Mouse (Mus musculus): ENCODE data around the gene Ampd2. TPM values are rescaled to one million over a fixed set of nuclear protein-coding genes. Genes with fewer than 3 reads are reported as not detected.

The Ampd2 gene
- total and polyA plus RNA-seq, 2 experiments from 2014 or later = 58.8 to 79.8 TPM

DNA sequence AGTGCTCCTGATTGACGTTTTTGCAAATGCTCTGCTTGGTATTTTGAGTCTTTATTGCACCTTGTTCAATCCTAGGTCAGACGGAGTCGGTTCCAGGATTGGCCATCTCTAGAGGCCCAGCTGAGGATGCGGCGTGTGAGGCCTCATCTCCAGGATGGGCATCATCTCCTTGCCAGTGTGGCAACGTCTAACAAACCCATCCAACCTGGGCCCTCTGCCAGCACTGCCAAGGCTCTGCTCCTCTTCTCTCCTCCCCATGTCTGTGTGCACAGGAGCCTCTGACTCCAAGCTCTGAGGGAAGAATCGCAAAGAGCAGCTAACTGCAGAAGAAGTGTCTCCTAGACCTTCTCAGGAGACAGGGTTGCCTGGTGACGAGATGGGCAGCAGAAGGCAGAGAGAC is 23.8 kb downstream of the Ampd2 start:
- H3K9ac ChIP-seq (replicated peaks; ENCODE audit: low read length, poor library complexity, severe bottlenecking) = no peak overlapping the region
- H3K27me3 ChIP-seq (ENCODE audit: insufficient read depth, low read length) = no peaks in the 10 kb centered on the region
- TF ChIP-seq CTCF (IDR thresholded peaks at IDR 0.05) = no peak
- H3K4me1 ChIP-seq (ENCODE audit: insufficient read depth, low read length) = no peaks in the 10 kb centered on the region
- H3K36me3 ChIP-seq (ENCODE audit: insufficient read depth, low read length) = no peaks in the 10 kb centered on the region
- H3K27ac ChIP-seq (ENCODE audit: low read depth, low read length) = no peak overlapping the region
- DNase-seq (ENCODE audit: low spot score) (no peak), ATAC-seq (ENCODE audit: low FRiP score) (no peak)
- H3K9me3 ChIP-seq (ENCODE audit: low read length) = no peaks in the 10 kb centered on the region
- no peak overlapping the region for H3K4me2 ChIP-seq (ENCODE audit: low read depth, low read length, poor library complexity, severe bottlenecking)
- 79% methylated on average over 8 of the region's 8 CpGs for WGBS
- H3K4me3 ChIP-seq (ENCODE audit: low read depth, low read length) = no peak overlapping the region

GRCm38 (mm10) chr3:108061420-108061819 is 25.0 kb downstream of the Ampd2 start:
- no peaks in the 10 kb centered on the region for H3K9me3 ChIP-seq (ENCODE audit: low read length)
- no peaks in the 10 kb centered on the region for H3K4me1 ChIP-seq (ENCODE audit: insufficient read depth, low read length)
- no peaks in the 10 kb centered on the region for H3K36me3 ChIP-seq (ENCODE audit: insufficient read depth, low read length)
- H3K27me3 ChIP-seq (ENCODE audit: insufficient read depth, low read length) = no peaks in the 10 kb centered on the region
- no peak overlapping the region for H3K4me3 ChIP-seq (ENCODE audit: low read depth, low read length)
- no peak overlapping the region for H3K9ac ChIP-seq (replicated peaks; ENCODE audit: low read length, poor library complexity, severe bottlenecking)
- H3K4me2 ChIP-seq (ENCODE audit: low read depth, low read length, poor library complexity, severe bottlenecking) = no peak overlapping the region
- ATAC-seq (ENCODE audit: low FRiP score) (no peak), DNase-seq (ENCODE audit: low spot score) (peak; percentile 87)
- H3K27ac ChIP-seq (ENCODE audit: low read depth, low read length) = no peak overlapping the region
- 20% methylated on average over 7 of the region's 7 CpGs for WGBS
- peak; percentile 84 for TF ChIP-seq CTCF (IDR thresholded peaks at IDR 0.05)

DNA sequence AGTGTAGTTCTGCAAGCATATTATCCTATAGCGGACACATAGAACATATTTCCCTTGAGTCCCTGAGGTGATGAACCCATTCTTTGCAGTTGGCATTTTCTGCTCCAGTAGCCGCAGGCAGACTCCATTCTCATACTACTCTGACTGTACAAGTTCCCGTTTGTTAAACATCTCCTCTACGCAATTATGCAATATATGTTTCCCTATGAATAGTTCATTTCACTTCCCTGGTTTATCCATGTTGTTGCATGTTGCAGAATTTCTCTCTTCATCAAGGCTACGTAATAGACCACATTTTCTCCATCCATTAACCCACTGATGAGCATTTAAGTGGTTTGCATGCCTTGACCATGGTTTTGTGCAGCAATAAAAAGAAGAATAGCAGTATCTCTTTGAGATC is 36.0 kb downstream of the Ampd2 start:
- Histone ChIP-seq H3K4me2 (ENCODE audit: low read depth, low read length, poor library complexity, severe bottlenecking) (no peak overlapping the region), H3K9ac (replicated peaks; ENCODE audit: low read length, poor library complexity, severe bottlenecking) (no peak overlapping the region), H3K36me3 (ENCODE audit: insufficient read depth, low read length) (no peaks in the 10 kb centered on the region), H3K27ac (ENCODE audit: low read depth, low read length) (no peak overlapping the region), H3K27me3 (ENCODE audit: insufficient read depth, low read length) (no peaks in the 10 kb centered on the region), H3K9me3 (ENCODE audit: low read length) (no peaks in the 10 kb centered on the region), H3K4me3 (ENCODE audit: low read depth, low read length) (no peak overlapping the region), H3K4me1 (ENCODE audit: insufficient read depth, low read length) (no peaks in the 10 kb centered on the region)
- DNase-seq (ENCODE audit: low spot score) (no peak), ATAC-seq (ENCODE audit: low FRiP score) (no peak)
- 88% methylated on average over 5 of the region's 5 CpGs for WGBS
- TF ChIP-seq CTCF (IDR thresholded peaks at IDR 0.05) = no peak

DNA sequence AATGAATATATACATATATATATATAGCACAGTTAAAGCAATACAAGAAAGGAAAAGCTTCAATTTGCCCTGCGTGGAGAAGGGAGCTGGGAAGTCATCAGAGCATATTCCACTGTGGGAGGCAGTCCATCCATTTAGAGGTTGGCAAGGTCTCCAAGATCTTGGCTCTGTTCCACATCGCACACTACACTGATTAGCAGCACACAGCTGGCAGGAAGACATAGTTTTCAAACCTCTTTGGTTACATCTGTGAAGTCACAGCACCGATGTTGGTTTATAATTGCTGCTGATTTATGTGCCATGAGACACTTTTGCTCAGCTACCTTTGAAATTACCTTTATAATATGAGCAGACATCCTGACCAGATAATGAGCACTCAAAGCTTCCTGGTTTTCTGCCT is 38.1 kb downstream of the Ampd2 start:
- WGBS = 81% methylated on average over 3 of the region's 3 CpGs
- no peaks in the 10 kb centered on the region for H3K36me3 ChIP-seq (ENCODE audit: insufficient read depth, low read length)
- no peak for ATAC-seq (ENCODE audit: low FRiP score)
- H3K9ac ChIP-seq (replicated peaks; ENCODE audit: low read length, poor library complexity, severe bottlenecking) = no peak overlapping the region
- no peaks in the 10 kb centered on the region for H3K27me3 ChIP-seq (ENCODE audit: insufficient read depth, low read length)
- H3K4me2 ChIP-seq (ENCODE audit: low read depth, low read length, poor library complexity, severe bottlenecking) = no peak overlapping the region
- peak; percentile 19 for DNase-seq (ENCODE audit: low spot score)
- H3K27ac ChIP-seq (ENCODE audit: low read depth, low read length) = no peak overlapping the region
- H3K4me1 ChIP-seq (ENCODE audit: insufficient read depth, low read length) = no peaks in the 10 kb centered on the region
- H3K9me3 ChIP-seq (ENCODE audit: low read length) = no peaks in the 10 kb centered on the region
- no peak overlapping the region for H3K4me3 ChIP-seq (ENCODE audit: low read depth, low read length)
- TF ChIP-seq CTCF (IDR thresholded peaks at IDR 0.05) = no peak

GRCm38 (mm10) chr3:108046944-108047655 is 39.4 kb downstream of the Ampd2 start:
- ATAC-seq (ENCODE audit: low FRiP score) = no peak
- no peak for TF ChIP-seq CTCF (IDR thresholded peaks at IDR 0.05)
- DNase-seq (ENCODE audit: low spot score) = no peak
- Histone ChIP-seq H3K27me3 (ENCODE audit: insufficient read depth, low read length) (no peaks in the 10 kb centered on the region), H3K36me3 (ENCODE audit: insufficient read depth, low read length) (no peaks in the 10 kb centered on the region), H3K9ac (replicated peaks; ENCODE audit: low read length, poor library complexity, severe bottlenecking) (no peak overlapping the region), H3K27ac (ENCODE audit: low read depth, low read length) (no peak overlapping the region), H3K4me3 (ENCODE audit: low read depth, low read length) (no peak overlapping the region), H3K4me2 (ENCODE audit: low read depth, low read length, poor library complexity, severe bottlenecking) (no peak overlapping the region), H3K4me1 (ENCODE audit: insufficient read depth, low read length) (no peaks in the 10 kb centered on the region), H3K9me3 (ENCODE audit: low read length) (no peaks in the 10 kb centered on the region)
- WGBS = 90% methylated on average over 2 of the region's 2 CpGs

- Histone ChIP-seq H3K36me3 (ENCODE audit: insufficient read depth, low read length) (no peaks in the 10 kb centered on the region), H3K27me3 (ENCODE audit: insufficient read depth, low read length) (no peaks in the 10 kb centered on the region), H3K4me2 (ENCODE audit: low read depth, low read length, poor library complexity, severe bottlenecking) (peak within 1 kb of the TSS; percentile 64), H3K9ac (replicated peaks; ENCODE audit: low read length, poor library complexity, severe bottlenecking) (peak within 1 kb of the TSS; percentile 54), H3K4me1 (ENCODE audit: insufficient read depth, low read length) (no peaks in the 10 kb centered on the region), H3K27ac (ENCODE audit: low read depth, low read length) (peak within 1 kb of the TSS; percentile 71), H3K9me3 (ENCODE audit: low read length) (no peaks in the 10 kb centered on the region), H3K4me3 (ENCODE audit: low read depth, low read length) (peak within 1 kb of the TSS; percentile 44)
- TF ChIP-seq CTCF (IDR thresholded peaks at IDR 0.05) = peak; percentile 49
- WGBS = 5% methylated on average over 29 of the region's 29 CpGs
- DNase-seq (ENCODE audit: low spot score) (peak; percentile 90), ATAC-seq (ENCODE audit: low FRiP score) (peak; percentile 83)
These were observed 41.9 kb downstream of the Ampd2 start, which contains the start of gene Gstm4 for GRCm38 (mm10) chr3:108044394-108045140. Gstm4 (minus strand) TSS chr3:108044894.

Measured in midbrain, postnatal 0 days (tissue).